Mouse (Mus musculus): ENCODE results near the gene Zfp750.

DNA sequence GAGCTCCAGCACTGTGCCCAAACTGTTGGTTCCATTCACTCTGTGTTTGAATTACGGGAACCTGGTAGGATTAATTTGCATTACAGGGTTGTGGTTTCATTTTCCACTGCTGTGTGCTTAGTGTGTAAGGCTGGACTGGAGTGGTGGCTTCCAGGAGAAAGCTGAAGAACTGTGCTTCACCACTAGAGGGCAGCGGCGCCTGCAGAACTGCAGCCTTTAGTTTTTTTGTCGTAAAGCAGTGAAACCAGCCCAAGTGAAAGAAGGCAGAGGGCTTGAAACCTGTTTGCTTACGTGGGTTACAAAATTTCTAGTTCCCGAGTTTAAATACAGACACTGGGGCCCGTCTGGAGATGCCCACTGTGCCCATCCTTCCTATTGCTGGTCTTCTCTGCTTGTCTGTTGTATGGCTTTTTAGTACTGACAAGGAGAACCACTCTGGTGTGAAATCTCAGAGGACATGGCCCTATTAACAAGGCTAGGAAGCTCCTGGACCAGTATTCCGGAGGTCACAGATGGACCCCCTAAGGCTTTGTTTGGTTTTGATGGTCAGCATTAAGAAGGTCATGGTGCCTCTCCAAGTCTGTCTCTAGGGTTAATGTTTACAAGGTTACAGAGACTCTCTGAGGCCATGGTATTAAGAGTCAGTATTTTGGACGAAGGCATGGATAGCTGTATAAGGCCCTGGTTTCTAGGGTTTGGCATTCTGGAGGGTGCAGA lies 43.3 kb downstream of the Zfp750 start:
- TF ChIP-seq CTCF (IDR thresholded peaks at IDR 0.05; ENCODE audit: extremely low read depth, insufficient read depth, low read length) (peak; percentile 88), POLR2A (IDR thresholded peaks at IDR 0.05; ENCODE audit: extremely low read depth, insufficient read depth, low read length) (no peak)
